Mouse (Mus musculus): Measurements from ENCODE around the gene Elovl1.

The Elovl1 gene

GRCm38 (mm10) chr4:118427768-118428451, at the start of gene Elovl1:
Elovl1 (plus strand) TSS chr4:118428093.
- DNase-seq: peak; percentile 80 to 83

- no peak for DNase-seq
These were observed 44.6 kb upstream of the Elovl1 start for GRCm38 (mm10) chr4:118383271-118383670.

GRCm38 (mm10) chr4:118387316-118387715, 40.6 kb upstream of the Elovl1 start:
- DNase-seq: no peak

- DNase-seq: no peak
These were observed 37.7 kb upstream of the Elovl1 start for GRCm38 (mm10) chr4:118390146-118390545.

GRCm38 (mm10) chr4:118394505-118394904, 33.4 kb upstream of the Elovl1 start:
- DNase-seq: no peak

GRCm38 (mm10) chr4:118395289-118395688, 32.6 kb upstream of the Elovl1 start:
- no peak for DNase-seq

GRCm38 (mm10) chr4:118396433-118396832, 31.5 kb upstream of the Elovl1 start:
- DNase-seq: no peak

- DNase-seq: no peak
These were observed 29.5 kb upstream of the Elovl1 start for GRCm38 (mm10) chr4:118398400-118398799.

GRCm38 (mm10) chr4:118401421-118401820, 26.5 kb upstream of the Elovl1 start:
- DNase-seq: no peak

- no peak for DNase-seq
These were observed 26.0 kb upstream of the Elovl1 start for GRCm38 (mm10) chr4:118401918-118402317.

- DNase-seq: no peak
These were observed 25.2 kb upstream of the Elovl1 start for GRCm38 (mm10) chr4:118402701-118403100.

GRCm38 (mm10) chr4:118409142-118409900, 18.6 kb upstream of the Elovl1 start, which contains the start of the genes Szt2 and Med8:
Szt2 (minus strand) TSS chr4:118409273.
Med8 (plus strand) TSS chr4:118409337.
- DNase-seq: peak; percentile 90

GRCm38 (mm10) chr4:118410871-118411270, 17.0 kb upstream of the Elovl1 start:
- DNase-seq: no peak

GRCm38 (mm10) chr4:118413553-118413952, 14.3 kb upstream of the Elovl1 start:
- peak; percentile 49 to 50 for DNase-seq

- DNase-seq: no peak
These were observed 12.1 kb upstream of the Elovl1 start for GRCm38 (mm10) chr4:118415779-118416178.

GRCm38 (mm10) chr4:118416329-118416728, 11.6 kb upstream of the Elovl1 start:
- DNase-seq: no peak

GRCm38 (mm10) chr4:118417112-118417797, 10.6 kb upstream of the Elovl1 start:
- no peak for DNase-seq

- no peak for DNase-seq
These were observed 6.5 kb upstream of the Elovl1 start for GRCm38 (mm10) chr4:118421384-118421783.

GRCm38 (mm10) chr4:118424541-118425160, 3.2 kb upstream of the Elovl1 start:
- no peak for DNase-seq

- DNase-seq: no peak
These were observed 2.5 kb upstream of the Elovl1 start for GRCm38 (mm10) chr4:118425374-118425773.

GRCm38 (mm10) chr4:118427415-118427767, 502 bp upstream of the Elovl1 start:
- no peak for DNase-seq

GRCm38 (mm10) chr4:118428531-118429214, 780 bp downstream of the Elovl1 start:
- DNase-seq: no peak
